Mouse (Mus musculus) midbrain, embryonic 11.5 days (tissue): ENCODE data around the gene Thumpd2. TPM values are rescaled to one million over a fixed set of nuclear protein-coding genes. Genes with fewer than 3 reads are reported as not detected.

Experiments used
- ATAC-seq: fragments of 200-750 bp; cut with Nextera tagmentation; 2 replicates; pipeline ENCODE4 v1.8.0; 2017; ENCODE audit warnings: moderate TSS enrichment, moderate library complexity; ENCODE audit not compliant: low FRiP score
- DNase-seq: peaks from one replicate; pipeline ENCODE4 v3.0.0; 2015; ENCODE audit warnings: low spot score; ENCODE audit errors: missing footprints
- H3K27ac ChIP-seq: fragments of 300-500 bp; sonication (generic); 2 replicates; pipeline ENCODE4 v1.5.1; 2014; ENCODE audit warnings: low read depth, low read length
- H3K27me3 ChIP-seq: fragments of 300-500 bp; sonication (generic); 2 replicates; pipeline ENCODE4 v1.6.1; 2014; ENCODE audit warnings: mild to moderate bottlenecking, low read length, moderate library complexity, mixed read lengths; ENCODE audit not compliant: control insufficient read depth, insufficient read depth
- H3K36me3 ChIP-seq: fragments of 300-500 bp; sonication (generic); 2 replicates; pipeline ENCODE4 v1.6.1; 2014; ENCODE audit warnings: mild to moderate bottlenecking, low read length, moderate library complexity, mixed read lengths; ENCODE audit not compliant: control insufficient read depth, insufficient read depth
- H3K4me1 ChIP-seq: fragments of 300-500 bp; sonication (generic); 2 replicates; pipeline ENCODE4 v1.6.1; 2014; ENCODE audit warnings: low read length; ENCODE audit not compliant: control insufficient read depth, insufficient read depth
- H3K4me2 ChIP-seq: fragments of 300-500 bp; sonication (generic); 2 replicates; pipeline ENCODE4 v1.6.1; 2014; ENCODE audit warnings: mild to moderate bottlenecking, moderate library complexity
- H3K4me3 ChIP-seq: fragments of 300-500 bp; sonication (generic); 2 replicates; pipeline ENCODE4 v1.5.1; 2014; ENCODE audit warnings: low read depth, low read length
- H3K9ac ChIP-seq: fragments of 300-500 bp; sonication (generic); 2 replicates; pipeline ENCODE4 v1.6.1; 2014; ENCODE audit warnings: low read length
- H3K9me3 ChIP-seq: fragments of 300-500 bp; sonication (generic); 2 replicates; pipeline ENCODE4 v1.6.1; 2016; ENCODE audit warnings: low read length; ENCODE audit not compliant: control insufficient read depth
- WGBS: fragments of 180-500 bp; shearing (Covaris S2); extraction: QIAGEN DNeasy Blood & Tissue Kit; methylation state at CpG from one replicate; pipeline ENCODE4 v1.1.7; 2014; 5-methylcytosine and 5-hydroxymethylcytosine counted together
- polyA plus RNA-seq: library from polyadenylated mRNA; unstranded; fragments of >200 nt; fragmentation: Nextera tagmentation; extraction: Ambion mirVana; gene quantifications from 2 replicates; pipeline ENCODE4 v1.2.1, GENCODE M21; 2014

Thumpd2 gene
- polyA plus RNA-seq: 13.9 and 14.4 TPM in 2 replicates

DNA sequence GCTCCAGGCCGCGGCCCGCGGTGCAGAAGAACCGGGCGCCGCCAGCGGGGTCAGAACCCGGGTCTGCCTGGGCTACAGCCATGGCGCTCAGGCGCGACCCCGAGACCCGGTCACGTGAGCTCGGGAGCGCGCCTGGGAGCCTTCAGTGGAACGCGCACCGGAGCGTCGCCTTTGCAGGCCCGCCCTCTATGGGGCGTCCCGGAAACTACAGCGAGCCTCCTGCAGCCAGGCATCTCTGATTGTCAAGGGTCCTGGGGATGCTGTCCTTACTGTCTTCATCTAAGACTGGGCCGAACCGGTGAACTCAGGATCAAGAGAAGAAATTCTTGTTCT lies at the start of gene Thumpd2:
TSS of gene Thumpd2 (minus strand) at position 104 of the 333 bp plus-strand sequence.
- Histone ChIP-seq H3K36me3 (no peaks in the 10 kb centered on the region), H3K9ac (peak within 1 kb of the TSS; percentile 86), H3K27ac (no peak within 1 kb of the TSS), H3K9me3 (no peaks in the 10 kb centered on the region; the same call in 1 of the 2 replicates), H3K27me3 (no peaks in the 10 kb centered on the region), H3K4me2 (peak within 1 kb of the TSS; percentile 49), H3K4me3 (peak within 1 kb of the TSS; percentile 65), H3K4me1 (no peaks in the 10 kb centered on the region)
- DNase-seq: peak; percentile 99
- 2% methylated on average over 29 of the region's 29 CpGs for WGBS
- peak; percentile 96 for ATAC-seq

GRCm38 (mm10) chr17:81104237-81104636 lies 39.4 kb upstream of the Thumpd2 start:
- Histone ChIP-seq H3K4me1 (no peaks in the 10 kb centered on the region), H3K9ac (no peak overlapping the region), H3K27me3 (no peaks in the 10 kb centered on the region), H3K9me3 (no peaks in the 10 kb centered on the region; the same call in 1 of the 2 replicates), H3K4me3 (no peak overlapping the region), H3K36me3 (no peaks in the 10 kb centered on the region), H3K27ac (no peak overlapping the region), H3K4me2 (no peak overlapping the region)
- ATAC-seq (no peak), DNase-seq (no peak)
- WGBS: 89% methylated on average over 2 of the region's 2 CpGs

DNA sequence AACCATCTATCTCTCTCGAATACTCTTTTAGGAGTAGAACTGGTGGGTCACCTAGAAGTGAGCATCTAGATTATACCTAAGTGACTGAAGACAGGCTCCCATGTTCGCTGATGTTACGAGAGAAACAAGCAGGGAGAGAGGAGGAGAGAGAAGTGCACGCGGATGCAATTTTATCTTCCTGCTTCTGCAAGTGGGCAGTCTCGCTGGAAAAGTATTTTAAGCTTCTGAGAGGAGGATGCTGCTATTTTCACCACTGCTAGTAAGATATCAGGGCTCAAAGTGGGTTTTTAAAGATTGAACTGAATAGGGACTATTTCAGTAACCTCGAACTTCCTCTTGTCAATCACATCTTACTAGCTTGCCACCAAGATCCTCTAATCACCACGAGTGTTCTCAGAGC lies 38.0 kb upstream of the Thumpd2 start:
- WGBS: 78% methylated on average over 8 of the region's 8 CpGs

GRCm38 (mm10) chr17:81098444-81098843 lies 33.6 kb upstream of the Thumpd2 start:
- no peak overlapping the region for H3K4me3 ChIP-seq
- no peaks in the 10 kb centered on the region for H3K36me3 ChIP-seq
- no peak for DNase-seq
- no peaks in the 10 kb centered on the region for H3K4me1 ChIP-seq
- no peak overlapping the region for H3K27ac ChIP-seq
- no peak overlapping the region for H3K4me2 ChIP-seq
- H3K27me3 ChIP-seq: no peaks in the 10 kb centered on the region
- ATAC-seq: no peak
- no peaks in the 10 kb centered on the region for H3K9me3 ChIP-seq
- no peak overlapping the region for H3K9ac ChIP-seq

More for the DNA sequence above, 38.0 kb upstream of the Thumpd2 start:
- Histone ChIP-seq H3K27ac (no peak overlapping the region), H3K27me3 (no peaks in the 10 kb centered on the region), H3K9me3 (no peaks in the 10 kb centered on the region; the same call in 1 of the 2 replicates), H3K36me3 (no peaks in the 10 kb centered on the region), H3K4me1 (no peaks in the 10 kb centered on the region), H3K9ac (no peak overlapping the region), H3K4me2 (no peak overlapping the region), H3K4me3 (no peak overlapping the region)
- ATAC-seq (no peak), DNase-seq (no peak)

GRCm38 (mm10) chr17:81096490-81096889 lies 31.6 kb upstream of the Thumpd2 start:
- Histone ChIP-seq H3K4me2 (no peak overlapping the region), H3K4me3 (no peak overlapping the region), H3K27ac (no peak overlapping the region), H3K4me1 (no peaks in the 10 kb centered on the region), H3K9me3 (no peaks in the 10 kb centered on the region), H3K27me3 (no peaks in the 10 kb centered on the region), H3K9ac (no peak overlapping the region), H3K36me3 (no peaks in the 10 kb centered on the region)
- 81% methylated on average over 2 of the region's 2 CpGs for WGBS
- ATAC-seq: no peak
- DNase-seq: no peak

DNA sequence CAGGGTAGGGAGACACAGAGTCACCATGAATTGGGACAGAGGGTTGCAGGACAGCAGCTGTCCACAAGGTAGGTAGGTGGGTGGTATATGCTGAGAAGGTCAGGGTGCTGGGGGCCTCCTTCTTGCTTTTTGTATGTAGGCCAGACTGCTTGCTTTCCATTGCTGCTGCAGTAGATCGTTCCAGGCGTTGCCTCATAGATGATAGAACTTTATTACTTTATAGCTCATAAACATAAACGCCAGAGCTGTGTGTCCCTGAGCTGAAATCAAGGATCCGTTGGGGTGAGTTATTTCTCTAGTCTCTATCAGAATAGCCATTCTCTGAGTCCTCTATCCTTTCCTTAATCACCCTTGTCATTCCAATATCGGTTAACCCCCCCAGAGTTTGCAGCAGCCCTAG lies 27.9 kb upstream of the Thumpd2 start:
- H3K27ac ChIP-seq: no peak overlapping the region
- DNase-seq (no peak), ATAC-seq (no peak)
- H3K9me3 ChIP-seq: no peaks in the 10 kb centered on the region
- H3K27me3 ChIP-seq: no peaks in the 10 kb centered on the region
- no peaks in the 10 kb centered on the region for H3K4me1 ChIP-seq
- no peaks in the 10 kb centered on the region for H3K36me3 ChIP-seq
- H3K9ac ChIP-seq: no peak overlapping the region
- H3K4me2 ChIP-seq: no peak overlapping the region
- no peak overlapping the region for H3K4me3 ChIP-seq
- WGBS: 90% methylated on average over 5 of the region's 5 CpGs

GRCm38 (mm10) chr17:81088866-81089265 lies 24.0 kb upstream of the Thumpd2 start:
- H3K27me3 ChIP-seq: no peaks in the 10 kb centered on the region
- no peak overlapping the region for H3K9ac ChIP-seq
- no peak overlapping the region for H3K27ac ChIP-seq
- H3K4me3 ChIP-seq: no peak overlapping the region
- no peaks in the 10 kb centered on the region for H3K36me3 ChIP-seq
- DNase-seq (no peak), ATAC-seq (no peak)
- no peaks in the 10 kb centered on the region for H3K9me3 ChIP-seq
- H3K4me1 ChIP-seq: no peaks in the 10 kb centered on the region
- H3K4me2 ChIP-seq: no peak overlapping the region
- WGBS: 53% methylated on average over 3 of the region's 3 CpGs

GRCm38 (mm10) chr17:81087735-81088134 lies 22.9 kb upstream of the Thumpd2 start:
- WGBS: 90% methylated on average over 4 of the region's 4 CpGs
- no peak overlapping the region for H3K4me2 ChIP-seq
- H3K9me3 ChIP-seq: no peaks in the 10 kb centered on the region
- no peaks in the 10 kb centered on the region for H3K4me1 ChIP-seq
- no peaks in the 10 kb centered on the region for H3K27me3 ChIP-seq
- no peaks in the 10 kb centered on the region for H3K36me3 ChIP-seq
- no peak overlapping the region for H3K9ac ChIP-seq
- DNase-seq (no peak), ATAC-seq (no peak)
- no peak overlapping the region for H3K4me3 ChIP-seq
- no peak overlapping the region for H3K27ac ChIP-seq

DNA sequence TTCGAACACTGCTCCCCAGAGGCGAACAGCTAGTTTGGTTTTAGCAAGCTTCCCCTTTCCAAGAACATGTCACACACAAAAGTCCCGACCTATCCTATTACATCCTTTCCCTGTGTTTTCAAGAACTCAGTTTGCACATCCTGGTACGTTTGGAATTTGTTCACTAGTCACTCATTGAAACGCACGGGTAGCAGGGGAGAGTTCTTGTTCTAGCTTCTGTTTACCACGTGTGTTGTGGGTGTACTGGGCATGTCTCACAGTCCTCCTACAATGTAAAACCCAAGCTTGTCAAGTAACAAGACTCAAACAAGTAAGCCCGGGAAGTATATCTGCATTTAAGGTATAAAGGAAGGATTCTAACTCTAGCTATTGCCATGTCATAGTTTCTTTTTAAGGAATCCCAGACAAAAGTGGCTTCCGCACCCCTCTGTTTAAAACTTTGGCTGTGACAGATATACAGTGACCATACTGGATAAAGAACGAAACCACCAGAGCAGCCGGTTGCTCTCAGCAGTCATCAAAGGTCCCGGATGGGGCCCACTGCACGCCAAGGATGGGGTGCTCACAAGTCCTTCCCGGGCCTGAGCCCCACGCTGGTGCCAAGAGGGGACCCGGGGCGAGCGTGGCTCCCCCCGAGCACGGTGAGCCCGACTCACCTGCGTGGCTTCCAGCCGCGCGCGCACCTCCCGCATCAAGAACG lies 453 bp downstream of the Thumpd2 start:
- Histone ChIP-seq H3K4me3 (peak overlapping the region; percentile 65), H3K9me3 (no peaks in the 10 kb centered on the region; the same call in 1 of the 2 replicates), H3K36me3 (no peaks in the 10 kb centered on the region), H3K27ac (no peak overlapping the region), H3K27me3 (no peaks in the 10 kb centered on the region), H3K4me1 (no peaks in the 10 kb centered on the region), H3K4me2 (peak overlapping the region; percentile 49), H3K9ac (peak overlapping the region; percentile 86)
- WGBS: 20% methylated on average over 28 of the region's 28 CpGs
- peak; percentile 89 for ATAC-seq
- DNase-seq: no peak
